Mouse (Mus musculus) liver, embryonic 16.5 days (tissue): ENCODE data around the gene Col8a1. TPM values are rescaled to one million over a fixed set of nuclear protein-coding genes. Genes with fewer than 3 reads are reported as not detected.

Experiments used
- ATAC-seq: fragments of 200-750 bp; cut with Nextera tagmentation; 2 replicates; pipeline ENCODE4 v1.8.0; 2017; ENCODE audit warnings: low read depth, mild to moderate bottlenecking, moderate number of reproducible peaks, moderate library complexity
- H3K27ac ChIP-seq: fragments of 300-500 bp; sonication (generic); 2 replicates; pipeline ENCODE4 v1.5.1; 2014; ENCODE audit warnings: mild to moderate bottlenecking, low read length
- H3K27me3 ChIP-seq: fragments of 300-500 bp; sonication (generic); 2 replicates; pipeline ENCODE4 v1.6.1; 2014; ENCODE audit warnings: low read depth, low read length, mixed read lengths; ENCODE audit not compliant: control insufficient read depth, insufficient read depth
- H3K36me3 ChIP-seq: fragments of 300-500 bp; sonication (generic); 2 replicates; pipeline ENCODE4 v1.6.1; 2014; ENCODE audit warnings: mild to moderate bottlenecking; ENCODE audit not compliant: control insufficient read depth, insufficient read depth
- H3K4me1 ChIP-seq: fragments of 300-500 bp; sonication (generic); 2 replicates; pipeline ENCODE4 v1.6.1; 2014; ENCODE audit warnings: low read depth, low read length, mixed read lengths; ENCODE audit not compliant: control insufficient read depth
- H3K4me2 ChIP-seq: fragments of 300-500 bp; sonication (generic); 2 replicates; pipeline ENCODE4 v1.6.1; 2014; ENCODE audit warnings: low read depth, low read length, mixed read lengths
- H3K4me3 ChIP-seq: fragments of 300-500 bp; sonication (generic); 2 replicates; pipeline ENCODE4 v1.5.1; 2014; ENCODE audit warnings: low read depth, mild to moderate bottlenecking, low read length
- H3K9ac ChIP-seq: fragments of 300-500 bp; sonication (generic); 2 replicates; pipeline ENCODE4 v1.6.1; 2014; ENCODE audit warnings: low read depth, low read length
- H3K9me3 ChIP-seq: fragments of 300-500 bp; sonication (generic); replicated peaks from 2 replicates; pipeline ENCODE4 v1.6.1; 2016; ENCODE audit warnings: low read length; ENCODE audit not compliant: control insufficient read depth
- WGBS: fragments of 180-500 bp; shearing (Covaris S2); extraction: QIAGEN DNeasy Blood & Tissue Kit; methylation state at CpG from one replicate; pipeline ENCODE4 v1.1.7; 2014; ENCODE audit not compliant: insufficient replicate concordance; 5-methylcytosine and 5-hydroxymethylcytosine counted together
- polyA plus RNA-seq: library from polyadenylated mRNA; unstranded; fragments of >200 nt; fragmentation: Nextera tagmentation; extraction: Ambion mirVana; gene quantifications from 2 replicates; pipeline ENCODE4 v1.2.1, GENCODE M21; 2015

Gene Col8a1
- polyA plus RNA-seq, 1 experiment from 2014 or later: 0.33 TPM

DNA sequence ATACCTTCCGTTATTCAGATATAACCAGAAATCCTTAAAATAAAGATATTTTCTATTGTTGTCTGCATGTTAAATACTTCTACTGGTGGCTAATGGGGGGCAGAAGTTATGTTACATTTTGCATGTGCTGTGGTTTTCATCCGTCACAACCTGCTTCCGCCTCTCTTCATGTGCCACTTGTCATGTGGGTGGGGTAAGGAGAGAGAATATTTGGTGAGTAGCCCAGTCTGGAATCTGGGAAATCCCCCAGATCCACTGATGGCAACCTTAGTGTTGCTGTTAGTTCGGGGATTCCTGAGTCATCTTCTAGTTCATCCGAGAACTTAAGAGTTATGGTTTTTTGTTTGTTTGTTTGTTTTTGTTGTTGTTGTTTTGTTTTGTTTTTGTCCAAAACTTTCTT lies 55.8 kb downstream of the Col8a1 start:
- WGBS: 65% methylated on average over 5 of the region's 5 CpGs
- H3K36me3 ChIP-seq: no peaks in the 10 kb centered on the region
- ATAC-seq: no peak
- H3K27ac ChIP-seq: no peak overlapping the region
- no peak overlapping the region for H3K4me3 ChIP-seq
- no peaks in the 10 kb centered on the region for H3K9me3 ChIP-seq
- no peak overlapping the region for H3K4me2 ChIP-seq
- H3K9ac ChIP-seq: no peak overlapping the region
- H3K27me3 ChIP-seq: no peaks in the 10 kb centered on the region
- H3K4me1 ChIP-seq: no peaks in the 10 kb centered on the region

DNA sequence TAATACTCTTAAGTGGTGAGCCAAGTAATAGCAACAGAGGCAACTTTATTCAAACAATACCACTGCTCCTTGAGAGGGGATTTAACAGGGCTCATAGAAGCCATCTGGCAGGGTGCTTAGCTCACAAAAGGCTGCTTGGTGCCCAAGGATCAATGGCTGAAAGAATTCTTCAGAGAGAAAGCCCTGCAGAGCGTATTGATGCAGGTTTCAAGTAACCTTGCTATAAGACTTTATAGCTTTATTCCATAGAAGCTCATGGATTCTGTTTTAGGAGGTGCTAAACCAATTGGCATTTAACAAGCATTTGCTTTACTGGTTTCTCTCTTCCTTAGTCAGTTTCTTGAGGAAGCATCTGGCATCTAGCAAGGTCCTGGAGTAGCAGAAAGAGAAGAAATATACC lies 59.8 kb downstream of the Col8a1 start:
- H3K36me3 ChIP-seq: no peaks in the 10 kb centered on the region
- H3K4me1 ChIP-seq: no peaks in the 10 kb centered on the region
- no peak overlapping the region for H3K4me2 ChIP-seq
- H3K9me3 ChIP-seq: no peaks in the 10 kb centered on the region
- no peak overlapping the region for H3K9ac ChIP-seq
- no peak overlapping the region for H3K4me3 ChIP-seq
- H3K27ac ChIP-seq: no peak overlapping the region
- 37% methylated on average over 1 of the region's 1 CpGs for WGBS
- no peaks in the 10 kb centered on the region for H3K27me3 ChIP-seq
- ATAC-seq: no peak

GRCm38 (mm10) chr16:57693906-57694522 lies 60.5 kb downstream of the Col8a1 start:
- H3K4me1 ChIP-seq: no peaks in the 10 kb centered on the region
- WGBS: 62% methylated on average over 2 of the region's 2 CpGs
- no peaks in the 10 kb centered on the region for H3K36me3 ChIP-seq
- H3K27ac ChIP-seq: no peak overlapping the region
- no peaks in the 10 kb centered on the region for H3K27me3 ChIP-seq
- no peak overlapping the region for H3K9ac ChIP-seq
- no peak overlapping the region for H3K4me2 ChIP-seq
- H3K9me3 ChIP-seq: no peaks in the 10 kb centered on the region
- ATAC-seq: no peak
- no peak overlapping the region for H3K4me3 ChIP-seq

- no peaks in the 10 kb centered on the region for H3K27me3 ChIP-seq
- WGBS: 37% methylated on average over 5 of the region's 5 CpGs
- no peak for ATAC-seq
- no peaks in the 10 kb centered on the region for H3K36me3 ChIP-seq
- H3K27ac ChIP-seq: no peak overlapping the region
- no peak overlapping the region for H3K4me3 ChIP-seq
- H3K4me2 ChIP-seq: no peak overlapping the region
- H3K9ac ChIP-seq: no peak overlapping the region
- H3K9me3 ChIP-seq: no peaks in the 10 kb centered on the region
- no peaks in the 10 kb centered on the region for H3K4me1 ChIP-seq
These were observed 68.6 kb downstream of the Col8a1 start for GRCm38 (mm10) chr16:57685790-57686399.

GRCm38 (mm10) chr16:57672251-57672650 lies 82.3 kb downstream of the Col8a1 start:
- no peak overlapping the region for H3K27ac ChIP-seq
- H3K9ac ChIP-seq: no peak overlapping the region
- no peaks in the 10 kb centered on the region for H3K27me3 ChIP-seq
- ATAC-seq: no peak
- no peaks in the 10 kb centered on the region for H3K4me1 ChIP-seq
- no peaks in the 10 kb centered on the region for H3K36me3 ChIP-seq
- WGBS: 29% methylated on average over 2 of the region's 2 CpGs
- no peaks in the 10 kb centered on the region for H3K9me3 ChIP-seq
- H3K4me2 ChIP-seq: no peak overlapping the region
- no peak overlapping the region for H3K4me3 ChIP-seq

DNA sequence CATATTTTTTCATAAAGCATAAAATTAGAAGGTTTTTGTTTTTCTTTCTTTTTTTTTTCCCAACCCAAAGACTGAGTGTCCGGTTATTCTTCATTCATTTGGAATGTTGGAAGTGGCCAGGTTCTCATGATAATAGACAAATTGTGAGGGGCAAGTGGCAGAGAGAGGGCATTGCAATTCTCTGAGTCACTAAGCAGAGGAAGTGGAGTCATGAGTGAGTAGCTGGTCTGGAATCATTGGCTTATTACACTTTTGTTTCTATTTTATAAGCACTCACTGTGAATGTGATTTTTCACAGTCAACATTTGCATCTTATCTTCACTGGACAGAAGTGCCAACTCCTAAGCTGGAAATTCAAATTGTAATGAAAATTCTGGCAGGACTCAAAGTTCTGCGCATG lies 82.9 kb downstream of the Col8a1 start:
- Histone ChIP-seq H3K4me2 (no peak overlapping the region), H3K27ac (no peak overlapping the region), H3K9me3 (no peaks in the 10 kb centered on the region), H3K36me3 (no peaks in the 10 kb centered on the region), H3K9ac (no peak overlapping the region), H3K27me3 (no peaks in the 10 kb centered on the region), H3K4me1 (no peaks in the 10 kb centered on the region), H3K4me3 (no peak overlapping the region)
- WGBS: 55% methylated on average over 2 of the region's 2 CpGs
- ATAC-seq: no peak

GRCm38 (mm10) chr16:57669348-57669747 lies 85.2 kb downstream of the Col8a1 start:
- 11% methylated on average over 3 of the region's 3 CpGs for WGBS
- ATAC-seq: no peak
- H3K4me1 ChIP-seq: no peaks in the 10 kb centered on the region
- no peaks in the 10 kb centered on the region for H3K27me3 ChIP-seq
- H3K4me2 ChIP-seq: no peak overlapping the region
- H3K27ac ChIP-seq: no peak overlapping the region
- no peaks in the 10 kb centered on the region for H3K36me3 ChIP-seq
- H3K9ac ChIP-seq: no peak overlapping the region
- no peak overlapping the region for H3K4me3 ChIP-seq
- no peaks in the 10 kb centered on the region for H3K9me3 ChIP-seq

DNA sequence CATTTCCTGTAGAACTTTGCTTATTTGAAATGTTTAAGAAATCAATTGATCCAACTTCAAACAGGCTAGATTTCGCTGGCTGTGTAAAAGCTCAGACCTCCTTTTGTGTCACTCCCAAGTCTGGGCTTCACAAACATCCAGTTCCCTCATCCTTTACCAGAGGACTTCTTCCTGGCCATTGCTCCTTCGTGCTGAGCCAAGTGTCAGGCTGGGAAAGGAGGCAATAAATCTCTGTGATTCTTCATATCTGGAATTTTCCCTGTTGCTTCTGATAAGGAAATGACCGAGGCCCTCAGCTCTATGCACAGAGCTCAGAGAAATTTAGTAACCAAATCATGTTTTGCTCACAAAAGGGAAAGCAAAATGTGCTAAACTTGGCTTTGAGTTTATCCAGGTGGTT lies 91.9 kb downstream of the Col8a1 start:
- no peaks in the 10 kb centered on the region for H3K36me3 ChIP-seq
- 27% methylated on average over 3 of the region's 3 CpGs for WGBS
- H3K4me3 ChIP-seq: no peak overlapping the region
- no peaks in the 10 kb centered on the region for H3K27me3 ChIP-seq
- no peaks in the 10 kb centered on the region for H3K9me3 ChIP-seq
- no peaks in the 10 kb centered on the region for H3K4me1 ChIP-seq
- ATAC-seq: no peak
- H3K9ac ChIP-seq: no peak overlapping the region
- H3K4me2 ChIP-seq: no peak overlapping the region
- H3K27ac ChIP-seq: no peak overlapping the region

DNA sequence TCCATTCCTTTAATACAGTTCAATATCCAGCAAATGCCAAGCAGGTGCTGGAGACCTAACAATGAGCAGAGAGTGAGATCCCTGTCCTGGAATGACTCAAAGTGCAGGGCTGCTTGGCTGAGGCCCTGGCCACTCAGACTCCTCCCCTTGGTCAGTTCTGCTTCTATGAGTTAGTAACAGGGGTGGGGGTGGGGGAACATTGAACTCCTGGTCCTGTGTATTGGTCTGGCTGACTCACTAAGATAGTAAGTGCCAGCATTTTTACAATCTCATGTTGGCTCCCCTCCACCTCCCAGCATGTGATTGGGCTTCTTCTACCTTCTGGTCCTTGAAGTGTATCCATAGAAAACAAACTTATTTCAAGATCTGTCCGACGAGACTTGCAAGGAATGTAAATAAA lies 104.6 kb downstream of the Col8a1 start:
- 37% methylated on average over 2 of the region's 2 CpGs for WGBS
- Histone ChIP-seq H3K27ac (no peak overlapping the region), H3K9ac (no peak overlapping the region)

More for the DNA sequence above, 104.6 kb downstream of the Col8a1 start:
- ATAC-seq: no peak
- H3K27me3 ChIP-seq: no peaks in the 10 kb centered on the region
- H3K4me3 ChIP-seq: no peak overlapping the region
- no peaks in the 10 kb centered on the region for H3K9me3 ChIP-seq
- H3K4me1 ChIP-seq: no peaks in the 10 kb centered on the region
- no peak overlapping the region for H3K4me2 ChIP-seq
- no peaks in the 10 kb centered on the region for H3K36me3 ChIP-seq
